Mouse (Mus musculus) cerebellum, adult 2 months (tissue): ENCODE measurements around the gene Pla2g3. TPM values are rescaled to one million over a fixed set of nuclear protein-coding genes. Genes with fewer than 3 reads are reported as not detected.

Experiments
- DNase-seq, 2 experiments: peaks; one replicate each; pipeline ENCODE4 v3.0.0; 2021
- H3K27ac ChIP-seq: fragments of 200-500 bp; 2 replicates; pipeline ENCODE4 v1.5.1; 2012; ENCODE audit warnings: low read length, control low read depth, inconsistent platforms; ENCODE audit not compliant: insufficient read depth
- H3K27me3 ChIP-seq: fragments of 200-500 bp; 2 replicates; pipeline ENCODE4 v1.6.1; 2012; ENCODE audit warnings: inconsistent platforms, mild to moderate bottlenecking, low read length, moderate library complexity; ENCODE audit not compliant: control insufficient read depth, insufficient read depth
- H3K4me1 ChIP-seq: fragments of 200-500 bp; 2 replicates; pipeline ENCODE4 v1.6.1; 2011; ENCODE audit warnings: low read length; ENCODE audit not compliant: control insufficient read depth, insufficient read depth
- H3K4me3 ChIP-seq: fragments of 200-500 bp; replicated peaks from 2 replicates; pipeline ENCODE3; 2011; ENCODE audit warnings: mild to moderate bottlenecking, low read depth, low read length, control low read depth; ENCODE audit not compliant: insufficient read depth
- CTCF ChIP-seq: fragments of 200-500 bp; IDR thresholded peaks from 2 replicates; pipeline ENCODE4 v1.5.1; 2011; ENCODE audit warnings: low read depth, mild to moderate bottlenecking, control low read depth, low read length, moderate library complexity, borderline replicate concordance; ENCODE audit not compliant: insufficient read depth
- POLR2A ChIP-seq: fragments of 200-500 bp; IDR thresholded peaks from 2 replicates; pipeline ENCODE4 v1.6.1; 2011; ENCODE audit warnings: low read length, control low read depth, borderline replicate concordance; ENCODE audit not compliant: insufficient read depth
- WGBS: fragments of 180-500 bp; shearing (Covaris S2); methylation state at CpG from one replicate; pipeline ENCODE4 v1.1.7; 2018; 5-methylcytosine and 5-hydroxymethylcytosine counted together
- polyA plus RNA-seq: library from polyadenylated mRNA; depleted of rRNA; stranded (reverse); fragments of >200 nt; gene quantifications from 2 replicates; pipeline ENCODE4 v1.2.3, GENCODE M21; 2012; rRNA removed

The Pla2g3 gene
- 3.8 and 4.0 TPM in 2 replicates for polyA plus RNA-seq

GRCm38 (mm10) chr11:3487952-3488570 lies at the start of gene Pla2g3:
Gene Pla2g3, plus strand, starts transcription at chr11:3488284.
- Histone ChIP-seq H3K4me1 (peaks cover 22% of the 10 kb centered on the region), H3K4me3 (no peak within 1 kb of the TSS), H3K27ac (no peak within 1 kb of the TSS), H3K27me3 (no peaks in the 10 kb centered on the region)
- DNase-seq = peak in 1 of 2 experiments; percentile 49
- WGBS = 12% methylated on average over 11 of the region's 11 CpGs
- TF ChIP-seq CTCF (no peak), POLR2A (no peak)

- peak overlapping the region; percentile 55; the same call in 1 of the 2 replicates for H3K27ac ChIP-seq
- peak; percentile 63 to 86 for DNase-seq
- H3K4me1 ChIP-seq = peaks cover 9% of the 10 kb centered on the region
- no peaks in the 10 kb centered on the region for H3K27me3 ChIP-seq
- TF ChIP-seq CTCF (no peak), POLR2A (no peak)
- H3K4me3 ChIP-seq = no peak overlapping the region
Observed at GRCm38 (mm10) chr11:3441696-3442443, 46.2 kb upstream of the Pla2g3 start.

- 71% methylated on average over 4 of the region's 4 CpGs for WGBS
- no peak for TF ChIP-seq CTCF
- TF ChIP-seq POLR2A = no peak
Observed at GRCm38 (mm10) chr11:3442677-3443076, 45.4 kb upstream of the Pla2g3 start.

GRCm38 (mm10) chr11:3443091-3443490 lies 45.0 kb upstream of the Pla2g3 start:
- DNase-seq = no peak
- no peak overlapping the region for H3K4me3 ChIP-seq
- TF ChIP-seq POLR2A = no peak
- TF ChIP-seq CTCF = no peak
- WGBS = 91% methylated on average over 2 of the region's 2 CpGs
- H3K27ac ChIP-seq = no peak overlapping the region
- H3K27me3 ChIP-seq = no peaks in the 10 kb centered on the region
- peaks cover 9% of the 10 kb centered on the region for H3K4me1 ChIP-seq

More at GRCm38 (mm10) chr11:3442677-3443076, 45.4 kb upstream of the Pla2g3 start:
- H3K27me3 ChIP-seq = no peaks in the 10 kb centered on the region
- H3K4me3 ChIP-seq = no peak overlapping the region
- peaks cover 9% of the 10 kb centered on the region for H3K4me1 ChIP-seq
- no peak for DNase-seq
- no peak overlapping the region for H3K27ac ChIP-seq

- no peaks in the 10 kb centered on the region for H3K27me3 ChIP-seq
- H3K4me1 ChIP-seq = peaks cover 9% of the 10 kb centered on the region
- H3K27ac ChIP-seq = no peak overlapping the region
- DNase-seq = no peak
- WGBS = 71% methylated on average over 8 of the region's 8 CpGs
- TF ChIP-seq CTCF (no peak), POLR2A (no peak)
- no peak overlapping the region for H3K4me3 ChIP-seq
Observed at GRCm38 (mm10) chr11:3444875-3445274, 43.2 kb upstream of the Pla2g3 start.

GRCm38 (mm10) chr11:3451701-3452163 lies 36.4 kb upstream of the Pla2g3 start:
- Histone ChIP-seq H3K4me3 (peak overlapping the region; percentile 75), H3K27me3 (no peaks in the 10 kb centered on the region), H3K4me1 (no peaks in the 10 kb centered on the region; the same call in none of the 2 replicates), H3K27ac (peak overlapping the region; percentile 81)
- TF ChIP-seq POLR2A (no peak), CTCF (no peak)
- WGBS = under 1% methylated on average over 20 of the region's 20 CpGs
- no peak for DNase-seq

- WGBS = under 1% methylated on average over 45 of the region's 45 CpGs
- Histone ChIP-seq H3K27ac (peak within 1 kb of the TSS; percentile 81), H3K4me3 (peak within 1 kb of the TSS; percentile 75)
Observed at GRCm38 (mm10) chr11:3452167-3452639, 35.9 kb upstream of the Pla2g3 start, which contains the start of gene Rnf185. Gene Rnf185, minus strand, starts transcription at chr11:3452363.

GRCm38 (mm10) chr11:3452769-3453168 lies 35.3 kb upstream of the Pla2g3 start:
- H3K27me3 ChIP-seq = no peaks in the 10 kb centered on the region
- no peaks in the 10 kb centered on the region; the same call in none of the 2 replicates for H3K4me1 ChIP-seq
- peak overlapping the region; percentile 75; the same call in 1 of the 2 replicates for H3K27ac ChIP-seq
- no peak for TF ChIP-seq CTCF
- TF ChIP-seq POLR2A = no peak
- H3K4me3 ChIP-seq = peak overlapping the region; percentile 75
- WGBS = under 1% methylated on average over 9 of the region's 9 CpGs
- peak; percentile 23 to 38 for DNase-seq

More at GRCm38 (mm10) chr11:3452167-3452639, 35.9 kb upstream of the Pla2g3 start, which contains the start of gene Rnf185:
- no peaks in the 10 kb centered on the region for H3K27me3 ChIP-seq
- H3K4me1 ChIP-seq = no peaks in the 10 kb centered on the region; the same call in none of the 2 replicates
- TF ChIP-seq CTCF = no peak
- peak; percentile 79; the same call in 1 of the 2 replicates for TF ChIP-seq POLR2A
- peak; percentile 91 to 95 for DNase-seq
